Mouse (Mus musculus) thymus, postnatal 25 days (tissue): ENCODE data around the gene Runx2.

Experiments used
- DNase-seq: peaks from one replicate; pipeline ENCODE4 v3.0.0; 2022

Gene Runx2

DNA sequence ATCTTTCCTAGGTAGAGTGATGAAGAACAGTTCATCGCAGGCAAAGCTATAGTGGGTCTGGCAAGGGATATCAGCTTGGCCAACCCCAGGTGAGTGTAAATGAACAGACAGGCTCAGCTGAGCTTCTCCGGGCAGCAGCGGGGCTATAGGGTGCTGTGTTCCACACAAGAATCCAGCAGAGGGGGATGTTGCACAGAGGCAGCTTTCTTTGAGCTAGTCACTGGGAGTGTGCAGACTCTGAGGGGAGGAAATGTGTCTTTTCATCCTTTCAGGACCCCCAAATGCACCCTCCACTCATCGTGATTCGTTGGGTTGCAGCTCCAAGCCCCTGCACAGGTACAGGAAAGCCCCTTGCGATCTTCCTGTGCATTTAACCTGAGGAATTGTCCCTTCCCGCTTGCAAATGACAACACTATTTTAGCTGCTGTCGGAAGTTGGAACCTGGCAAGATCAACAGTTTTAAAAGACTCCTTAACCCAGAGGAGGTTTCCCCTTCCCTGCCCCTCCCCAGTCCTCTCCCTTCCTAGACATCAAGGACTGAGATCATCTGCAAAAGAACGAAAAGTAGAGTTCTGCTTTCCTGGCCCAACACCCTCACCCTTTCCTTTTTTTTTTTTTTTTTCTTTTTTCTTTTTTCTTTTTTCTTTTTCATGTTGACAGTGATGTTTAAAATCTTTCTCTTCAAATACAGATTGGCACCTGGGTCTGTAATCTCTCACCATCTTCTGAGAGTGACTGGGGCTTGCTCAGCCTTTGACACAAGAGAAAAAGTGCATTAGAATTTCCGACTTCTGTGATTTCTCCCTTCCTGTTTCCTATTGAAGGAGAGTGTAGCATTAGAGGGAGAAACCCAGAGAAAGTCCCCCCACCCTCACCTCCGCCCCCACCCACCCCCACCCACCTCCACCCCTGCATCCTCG lies 358.7 kb downstream of the Runx2 start:
- DNase-seq, result peak; percentile 78

DNA sequence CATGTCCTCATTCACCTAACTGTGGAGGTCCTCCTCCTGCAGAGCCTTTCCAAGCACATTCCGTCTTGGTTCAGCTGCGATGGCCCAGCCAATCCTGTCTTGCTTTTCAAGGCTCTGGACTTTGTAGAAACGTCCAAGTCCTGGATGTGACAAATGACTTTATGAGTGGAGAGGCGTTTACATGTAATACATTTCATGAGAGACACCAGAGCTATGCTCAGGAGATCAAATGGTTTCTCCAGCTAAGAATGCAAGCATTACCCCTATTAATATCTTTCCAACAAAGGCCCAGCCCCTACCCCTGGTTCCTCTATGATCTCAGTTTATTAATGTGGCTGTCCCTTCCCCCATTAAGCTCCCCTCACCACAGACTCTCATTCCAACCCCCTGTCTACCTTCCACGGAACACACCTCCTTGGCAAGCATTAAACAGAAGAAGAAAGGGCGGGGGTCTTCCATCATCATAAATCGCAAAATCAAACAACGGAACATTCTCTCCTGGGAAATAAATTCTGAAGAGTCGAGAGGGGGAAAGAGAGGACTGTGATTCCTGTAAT lies 364.6 kb downstream of the Runx2 start:
- no peak for DNase-seq
